Mouse (Mus musculus): Measurements from ENCODE around the gene Afp. TPM values are rescaled to one million over a fixed set of nuclear protein-coding genes. Genes with fewer than 3 reads are reported as not detected.

Afp gene
- polyA plus RNA-seq, 1 experiment from 2014 or later, result 1.0 TPM

DNA sequence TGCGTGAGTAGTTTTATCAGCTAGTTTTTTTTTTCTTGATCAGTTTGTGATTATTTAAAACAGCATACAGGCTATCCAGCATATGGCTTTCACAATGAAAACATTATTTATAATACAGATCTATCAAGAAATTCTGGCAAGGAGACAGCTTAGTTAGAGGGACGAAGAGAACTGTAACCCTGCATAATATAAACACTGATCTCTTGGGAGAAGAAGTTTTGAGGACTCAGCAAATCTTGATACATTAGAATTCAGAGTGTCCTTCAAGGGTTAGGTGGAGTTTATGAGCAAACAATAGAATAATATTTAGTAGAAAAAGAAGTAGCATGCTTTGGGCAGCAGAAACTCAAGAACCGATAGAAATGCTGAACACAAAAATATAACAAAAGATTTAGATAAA is 19.7 kb upstream of the Afp start:
- DNase-seq (ENCODE audit: low spot score) (no peak), ATAC-seq (ENCODE audit: low read depth) (no peak)
- H3K9me3 ChIP-seq (ENCODE audit: control insufficient read depth, low read length), result no peaks in the 10 kb centered on the region
- H3K4me2 ChIP-seq (ENCODE audit: low read depth, low read length), result no peak overlapping the region
- H3K9ac ChIP-seq (ENCODE audit: low read depth, low read length), result no peak overlapping the region
- 79% methylated on average over 3 of the region's 3 CpGs for WGBS
- H3K27me3 ChIP-seq (replicated peaks; ENCODE audit: control insufficient read depth, insufficient read depth, low read length), result no peaks in the 10 kb centered on the region
- H3K36me3 ChIP-seq (ENCODE audit: control insufficient read depth, insufficient read depth, low read length), result no peaks in the 10 kb centered on the region
- no peak overlapping the region for H3K4me3 ChIP-seq (ENCODE audit: low read depth, low read length)
- H3K4me1 ChIP-seq (ENCODE audit: control insufficient read depth, insufficient read depth, low read length), result no peaks in the 10 kb centered on the region
- H3K27ac ChIP-seq (replicated peaks; ENCODE audit: low read depth, low read length), result no peak overlapping the region

DNA sequence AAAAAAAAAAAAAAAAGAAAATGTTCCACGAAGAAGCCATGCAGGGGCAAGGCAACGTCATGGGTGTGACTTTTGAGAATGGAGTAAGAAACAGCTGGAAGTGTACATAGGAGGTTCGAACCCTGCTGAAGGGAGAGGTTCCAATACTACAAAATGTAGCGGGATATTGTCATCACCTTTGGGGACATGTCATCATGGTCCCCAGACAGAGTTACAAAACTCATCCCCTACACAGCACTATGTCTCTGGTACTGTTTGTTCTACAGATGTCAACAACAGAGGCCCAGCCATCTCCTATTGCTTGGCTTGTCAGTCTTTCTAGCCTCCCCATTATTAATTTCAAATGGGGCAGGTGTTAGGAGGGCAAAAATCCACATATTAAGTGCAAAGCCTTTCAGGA is 16.6 kb upstream of the Afp start:
- H3K4me3 ChIP-seq (ENCODE audit: low read depth, low read length), result no peak overlapping the region
- H3K4me2 ChIP-seq (ENCODE audit: low read depth, low read length), result no peak overlapping the region
- ATAC-seq (ENCODE audit: low read depth), result no peak
- 94% methylated on average over 4 of the region's 4 CpGs for WGBS
- no peaks in the 10 kb centered on the region for H3K9me3 ChIP-seq (ENCODE audit: control insufficient read depth, low read length)
- DNase-seq (ENCODE audit: low spot score), result no peak
- no peaks in the 10 kb centered on the region for H3K36me3 ChIP-seq (ENCODE audit: control insufficient read depth, insufficient read depth, low read length)
- no peak overlapping the region for H3K27ac ChIP-seq (replicated peaks; ENCODE audit: low read depth, low read length)
- no peaks in the 10 kb centered on the region for H3K27me3 ChIP-seq (replicated peaks; ENCODE audit: control insufficient read depth, insufficient read depth, low read length)
- no peak overlapping the region for H3K9ac ChIP-seq (ENCODE audit: low read depth, low read length)
- no peaks in the 10 kb centered on the region for H3K4me1 ChIP-seq (ENCODE audit: control insufficient read depth, insufficient read depth, low read length)

DNA sequence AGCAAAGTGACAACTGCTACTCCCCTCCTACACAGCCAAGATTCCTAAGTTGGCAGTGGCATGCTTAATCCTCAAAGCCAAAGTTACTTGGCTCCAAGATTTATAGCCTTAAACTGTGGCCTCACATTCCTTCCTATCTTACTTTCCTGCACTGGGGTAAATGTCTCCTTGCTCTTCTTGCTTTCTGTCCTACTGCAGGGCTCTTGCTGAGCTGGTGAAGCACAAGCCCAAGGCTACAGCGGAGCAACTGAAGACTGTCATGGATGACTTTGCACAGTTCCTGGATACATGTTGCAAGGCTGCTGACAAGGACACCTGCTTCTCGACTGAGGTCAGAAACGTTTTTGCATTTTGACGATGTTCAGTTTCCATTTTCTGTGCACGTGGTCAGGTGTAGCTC is 16.2 kb upstream of the Afp start:
- Histone ChIP-seq H3K4me1 (ENCODE audit: control insufficient read depth, insufficient read depth, low read length) (no peaks in the 10 kb centered on the region), H3K4me2 (ENCODE audit: low read depth, low read length) (no peak overlapping the region), H3K4me3 (ENCODE audit: low read depth, low read length) (no peak overlapping the region), H3K9ac (ENCODE audit: low read depth, low read length) (no peak overlapping the region), H3K27ac (replicated peaks; ENCODE audit: low read depth, low read length) (no peak overlapping the region), H3K27me3 (replicated peaks; ENCODE audit: control insufficient read depth, insufficient read depth, low read length) (no peaks in the 10 kb centered on the region), H3K9me3 (ENCODE audit: control insufficient read depth, low read length) (no peaks in the 10 kb centered on the region), H3K36me3 (ENCODE audit: control insufficient read depth, insufficient read depth, low read length) (no peaks in the 10 kb centered on the region)
- DNase-seq (ENCODE audit: low spot score) (no peak), ATAC-seq (ENCODE audit: low read depth) (no peak)
- 87% methylated on average over 5 of the region's 5 CpGs for WGBS

DNA sequence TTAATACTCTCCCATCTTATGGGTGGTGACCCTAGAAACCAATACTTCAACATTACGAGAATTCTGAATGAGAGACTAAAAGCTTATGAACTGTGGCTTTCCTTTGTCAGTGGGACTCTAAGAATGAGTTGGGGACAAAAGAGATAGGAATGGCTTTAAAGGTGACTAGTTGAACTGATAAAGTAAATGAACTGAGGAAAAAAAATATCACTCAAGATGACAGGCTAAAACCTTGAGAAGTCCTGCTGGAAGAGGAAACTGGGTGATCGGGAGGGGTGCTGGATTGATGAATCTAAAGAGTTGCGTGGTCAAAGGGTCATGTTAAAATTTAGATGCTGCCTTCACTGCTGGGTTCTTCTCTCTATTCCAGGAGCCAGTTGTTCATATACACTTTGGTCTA is 13.8 kb upstream of the Afp start:
- no peak overlapping the region for H3K27ac ChIP-seq (replicated peaks; ENCODE audit: low read depth, low read length)
- no peaks in the 10 kb centered on the region for H3K9me3 ChIP-seq (ENCODE audit: control insufficient read depth, low read length)
- no peak for ATAC-seq (ENCODE audit: low read depth)
- no peak overlapping the region for H3K9ac ChIP-seq (ENCODE audit: low read depth, low read length)
- H3K4me1 ChIP-seq (ENCODE audit: control insufficient read depth, insufficient read depth, low read length), result no peaks in the 10 kb centered on the region
- H3K27me3 ChIP-seq (replicated peaks; ENCODE audit: control insufficient read depth, insufficient read depth, low read length), result no peaks in the 10 kb centered on the region
- no peak overlapping the region for H3K4me2 ChIP-seq (ENCODE audit: low read depth, low read length)
- H3K4me3 ChIP-seq (ENCODE audit: low read depth, low read length), result no peak overlapping the region
- 89% methylated on average over 3 of the region's 3 CpGs for WGBS
- DNase-seq (ENCODE audit: low spot score), result no peak
- no peaks in the 10 kb centered on the region for H3K36me3 ChIP-seq (ENCODE audit: control insufficient read depth, insufficient read depth, low read length)

DNA sequence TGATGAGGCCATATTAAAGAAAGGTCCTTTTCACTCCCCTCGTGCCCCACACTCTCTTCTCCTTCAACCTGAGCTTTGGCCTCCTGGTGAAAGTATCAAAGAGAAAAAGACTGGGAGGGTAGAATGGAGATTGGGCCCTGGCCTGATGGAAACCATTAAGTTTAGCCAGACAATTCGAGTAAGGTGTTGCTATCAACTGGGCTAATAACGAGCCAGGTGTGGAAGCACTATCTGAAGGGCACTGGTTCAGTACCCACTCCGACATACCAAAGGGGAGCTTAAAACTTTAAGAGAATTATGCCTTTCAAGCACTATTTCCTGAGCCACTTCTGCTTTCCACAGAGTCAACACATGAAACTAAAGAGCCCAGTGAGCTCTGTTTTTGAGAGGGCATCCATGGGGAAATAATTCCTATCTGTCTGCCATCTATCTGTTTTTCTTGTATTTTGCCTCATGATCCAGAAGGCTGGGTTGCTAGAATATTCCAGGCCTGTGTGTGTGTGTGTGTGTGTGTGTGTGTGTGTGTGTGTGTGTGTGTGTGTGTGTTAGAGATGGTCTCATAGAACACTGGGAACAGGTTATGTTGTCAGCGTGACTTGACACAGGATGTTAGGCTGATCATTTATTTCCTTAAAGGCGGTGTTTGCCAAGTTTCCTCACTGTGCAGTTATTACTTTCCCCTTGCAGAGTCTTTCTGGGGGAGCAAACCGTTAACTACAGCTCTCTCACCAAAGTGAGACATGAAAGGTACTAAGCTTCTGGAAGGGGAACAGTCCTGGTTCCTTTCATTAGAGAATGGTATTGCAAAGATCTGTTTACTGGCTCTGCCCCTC is 13.0 kb upstream of the Afp start:
- Histone ChIP-seq H3K27ac (replicated peaks; ENCODE audit: low read depth, low read length) (no peak overlapping the region), H3K9me3 (ENCODE audit: control insufficient read depth, low read length) (no peaks in the 10 kb centered on the region), H3K27me3 (replicated peaks; ENCODE audit: control insufficient read depth, insufficient read depth, low read length) (no peaks in the 10 kb centered on the region), H3K4me3 (ENCODE audit: low read depth, low read length) (no peak overlapping the region), H3K9ac (ENCODE audit: low read depth, low read length) (no peak overlapping the region), H3K36me3 (ENCODE audit: control insufficient read depth, insufficient read depth, low read length) (no peaks in the 10 kb centered on the region), H3K4me1 (ENCODE audit: control insufficient read depth, insufficient read depth, low read length) (no peaks in the 10 kb centered on the region), H3K4me2 (ENCODE audit: low read depth, low read length) (no peak overlapping the region)
- 79% methylated on average over 7 of the region's 7 CpGs for WGBS
- DNase-seq (ENCODE audit: low spot score) (no peak), ATAC-seq (ENCODE audit: low read depth) (no peak)

DNA sequence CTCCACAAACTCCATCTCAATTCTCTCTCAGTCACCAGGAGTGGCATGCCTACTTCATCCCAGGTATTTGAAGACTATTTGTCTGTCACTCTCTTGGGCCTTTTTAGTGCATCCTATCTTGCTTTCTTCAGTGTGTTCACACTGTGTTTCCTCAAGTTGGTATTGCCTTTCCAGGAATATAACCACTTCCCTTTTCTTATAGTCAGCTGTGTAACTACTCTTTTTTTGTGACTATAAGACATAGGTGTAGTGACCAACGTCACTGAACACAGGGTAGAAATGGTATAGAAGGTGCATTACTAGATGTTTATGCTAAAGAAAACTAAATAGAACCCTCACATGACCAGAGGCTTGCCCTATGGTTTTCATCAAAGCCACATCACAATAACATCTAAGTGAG is 11.7 kb upstream of the Afp start:
- Histone ChIP-seq H3K27me3 (replicated peaks; ENCODE audit: control insufficient read depth, insufficient read depth, low read length) (no peaks in the 10 kb centered on the region), H3K4me1 (ENCODE audit: control insufficient read depth, insufficient read depth, low read length) (no peaks in the 10 kb centered on the region), H3K27ac (replicated peaks; ENCODE audit: low read depth, low read length) (no peak overlapping the region), H3K4me2 (ENCODE audit: low read depth, low read length) (no peak overlapping the region), H3K36me3 (ENCODE audit: control insufficient read depth, insufficient read depth, low read length) (no peaks in the 10 kb centered on the region), H3K9me3 (ENCODE audit: control insufficient read depth, low read length) (no peaks in the 10 kb centered on the region), H3K4me3 (ENCODE audit: low read depth, low read length) (no peak overlapping the region), H3K9ac (ENCODE audit: low read depth, low read length) (no peak overlapping the region)
- ATAC-seq (ENCODE audit: low read depth) (no peak), DNase-seq (ENCODE audit: low spot score) (no peak)
- WGBS, result 87% methylated on average over 1 of the region's 1 CpGs

DNA sequence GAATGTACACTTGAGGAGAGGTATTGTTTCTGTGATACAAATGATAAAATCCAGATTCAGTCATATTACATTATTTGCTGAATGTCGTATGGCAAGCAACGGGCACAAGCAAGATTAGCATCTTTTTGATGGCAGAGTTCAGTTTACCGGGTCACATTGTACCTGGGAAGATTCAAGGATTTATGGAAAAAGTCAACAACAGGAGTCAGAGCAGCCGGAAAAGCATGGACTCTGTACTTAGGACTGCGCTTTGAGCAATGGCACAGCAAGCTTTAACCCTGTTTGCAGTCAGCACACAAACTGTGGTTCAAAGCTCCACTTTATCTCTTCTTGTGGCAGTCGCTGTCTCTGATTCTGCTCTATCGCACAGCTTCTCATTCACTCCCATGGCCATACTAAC is 4.9 kb upstream of the Afp start:
- H3K36me3 ChIP-seq (ENCODE audit: control insufficient read depth, insufficient read depth, low read length), result no peaks in the 10 kb centered on the region
- WGBS, result 90% methylated on average over 7 of the region's 7 CpGs
- no peak overlapping the region for H3K4me2 ChIP-seq (ENCODE audit: low read depth, low read length)
- H3K27ac ChIP-seq (replicated peaks; ENCODE audit: low read depth, low read length), result no peak overlapping the region
- H3K9me3 ChIP-seq (ENCODE audit: control insufficient read depth, low read length), result no peaks in the 10 kb centered on the region
- no peaks in the 10 kb centered on the region for H3K4me1 ChIP-seq (ENCODE audit: control insufficient read depth, insufficient read depth, low read length)
- ATAC-seq (ENCODE audit: low read depth), result no peak
- no peak for DNase-seq (ENCODE audit: low spot score)
- H3K27me3 ChIP-seq (replicated peaks; ENCODE audit: control insufficient read depth, insufficient read depth, low read length), result no peaks in the 10 kb centered on the region
- H3K9ac ChIP-seq (ENCODE audit: low read depth, low read length), result no peak overlapping the region
- H3K4me3 ChIP-seq (ENCODE audit: low read depth, low read length), result no peak overlapping the region

DNA sequence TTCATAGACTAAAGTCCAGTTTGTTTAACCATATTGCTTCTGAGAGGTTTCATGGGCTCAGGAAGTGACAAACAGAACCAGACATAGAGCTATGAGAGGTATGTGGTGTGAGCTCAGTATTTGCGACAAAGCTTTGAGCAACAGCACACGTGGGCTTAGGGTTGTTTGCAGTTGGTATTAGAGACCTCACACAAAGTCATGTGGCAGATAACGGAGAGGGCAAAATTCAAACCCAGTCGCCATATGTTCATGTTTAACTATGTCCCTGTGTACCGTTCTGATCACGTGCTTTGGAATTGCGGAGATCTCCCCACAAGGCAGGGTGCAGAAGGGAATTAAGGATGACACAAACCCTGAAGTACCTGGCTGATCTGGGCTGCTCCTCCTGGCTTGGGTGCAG is 2.2 kb upstream of the Afp start:
- no peak for DNase-seq (ENCODE audit: low spot score)
- no peak overlapping the region for H3K9ac ChIP-seq (ENCODE audit: low read depth, low read length)
- H3K4me3 ChIP-seq (ENCODE audit: low read depth, low read length), result no peak overlapping the region
- no peaks in the 10 kb centered on the region for H3K9me3 ChIP-seq (ENCODE audit: control insufficient read depth, low read length)
- WGBS, result 60% methylated on average over 7 of the region's 7 CpGs
- H3K4me1 ChIP-seq (ENCODE audit: control insufficient read depth, insufficient read depth, low read length), result no peaks in the 10 kb centered on the region
- no peak for ATAC-seq (ENCODE audit: low read depth)
- no peaks in the 10 kb centered on the region for H3K27me3 ChIP-seq (replicated peaks; ENCODE audit: control insufficient read depth, insufficient read depth, low read length)
- H3K36me3 ChIP-seq (ENCODE audit: control insufficient read depth, insufficient read depth, low read length), result no peaks in the 10 kb centered on the region
- no peak overlapping the region for H3K27ac ChIP-seq (replicated peaks; ENCODE audit: low read depth, low read length)
- H3K4me2 ChIP-seq (ENCODE audit: low read depth, low read length), result no peak overlapping the region

DNA sequence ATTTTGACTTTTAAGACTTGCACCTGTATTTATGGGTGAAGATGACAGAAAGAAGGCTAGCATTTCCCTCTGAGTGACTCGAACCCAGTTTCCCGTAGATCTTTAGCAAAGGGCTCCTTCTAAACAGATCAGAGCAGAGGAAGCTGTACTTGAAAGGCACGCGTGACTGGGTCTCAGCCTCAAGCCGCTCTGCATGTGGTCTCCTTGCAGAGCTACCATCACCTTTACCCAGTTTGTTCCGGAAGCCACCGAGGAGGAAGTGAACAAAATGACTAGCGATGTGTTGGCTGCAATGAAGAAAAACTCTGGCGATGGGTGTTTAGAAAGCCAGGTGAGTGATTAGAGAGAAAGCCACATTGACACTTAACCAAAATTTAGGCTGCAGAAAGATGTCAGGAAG is 1.9 kb downstream of the Afp start:
- H3K4me1 ChIP-seq (ENCODE audit: control insufficient read depth, insufficient read depth, low read length), result no peaks in the 10 kb centered on the region
- H3K9me3 ChIP-seq (ENCODE audit: control insufficient read depth, low read length), result no peaks in the 10 kb centered on the region
- no peak overlapping the region for H3K9ac ChIP-seq (ENCODE audit: low read depth, low read length)
- WGBS, result 69% methylated on average over 9 of the region's 9 CpGs
- H3K4me2 ChIP-seq (ENCODE audit: low read depth, low read length), result 0 out of 2 replicates have a peak overlapping the region, but pooled peaks have one; percentile 8
- ATAC-seq (ENCODE audit: low read depth) (no peak), DNase-seq (ENCODE audit: low spot score) (no peak)
- H3K27ac ChIP-seq (replicated peaks; ENCODE audit: low read depth, low read length), result no peak overlapping the region
- no peaks in the 10 kb centered on the region for H3K27me3 ChIP-seq (replicated peaks; ENCODE audit: control insufficient read depth, insufficient read depth, low read length)
- H3K36me3 ChIP-seq (ENCODE audit: control insufficient read depth, insufficient read depth, low read length), result no peaks in the 10 kb centered on the region
- no peak overlapping the region for H3K4me3 ChIP-seq (ENCODE audit: low read depth, low read length)
